Mouse (Mus musculus): ENCODE measurements around the gene Hipk2.

DNA sequence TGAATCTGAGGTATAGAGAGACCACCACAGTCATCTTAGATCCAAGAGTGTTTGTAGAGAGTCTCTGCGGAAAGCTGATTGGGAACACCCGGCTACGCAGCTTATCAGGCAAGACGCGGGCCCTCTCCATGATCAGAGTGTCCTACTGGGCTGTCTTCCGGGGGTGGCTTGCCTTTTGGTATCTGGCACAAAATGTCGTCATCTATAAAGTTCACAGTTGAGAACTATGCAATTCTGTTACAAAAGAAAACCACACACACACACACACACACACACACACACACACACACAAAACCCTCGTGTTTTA lies 45.8 kb upstream of the Hipk2 start:
- no peak for TF ChIP-seq CTCF (IDR thresholded peaks at IDR 0.05; ENCODE audit: extremely low read depth, insufficient read depth, low read length)
- TF ChIP-seq POLR2A (IDR thresholded peaks at IDR 0.05; ENCODE audit: extremely low read depth, insufficient read depth, low read length) = no peak
